Mouse (Mus musculus) heart, postnatal 0 days (tissue): ENCODE measurements at regions not wholly inside any gene's neighbourhood (a gene's known extent, or its start where the extent isn't known, plus 50 kb on each side); places are given as distances from the start of the nearest gene placed in this dataset.

ENCODE experiments used
- CTCF ChIP-seq: IDR thresholded peaks from 2 replicates; pipeline ENCODE4 v1.5.1; 2016; ENCODE audit warnings: antibody characterized with exemption, control low read depth, low read depth
- EP300 ChIP-seq: IDR thresholded peaks from 2 replicates; pipeline ENCODE4 v1.6.1; 2016; ENCODE audit warnings: antibody characterized with exemption, low read depth

- TF ChIP-seq CTCF (no peak), EP300 (no peak)
These were observed 147.2 kb upstream of the Irx3 start for GRCm38 (mm10) chr8:91949110-91949509.
